Mouse (Mus musculus) heart, embryonic 10.5 days (tissue): Measurements from ENCODE around the gene Ccdc157. TPM values are rescaled to one million over a fixed set of nuclear protein-coding genes. Genes with fewer than 3 reads are reported as not detected.
"Not testable (repeated sequence)": the region's sequence is repeated elsewhere in the genome, so short reads cannot be mapped to it uniquely, and the experiment has no call there.

Experiments
- DNase-seq: peaks from one replicate; pipeline ENCODE4 v3.0.0-alpha.2; 2017; ENCODE audit warnings: low spot score
- H3K27ac ChIP-seq: fragments of 300-500 bp; sonication (generic); 2 replicates; pipeline ENCODE4 v1.5.1; 2016; ENCODE audit warnings: mild to moderate bottlenecking
- H3K27me3 ChIP-seq: fragments of 300-500 bp; sonication (generic); 2 replicates; pipeline ENCODE4 v1.6.1; 2016; ENCODE audit warnings: mild to moderate bottlenecking; ENCODE audit not compliant: poor library complexity, insufficient read depth, severe bottlenecking
- H3K36me3 ChIP-seq: fragments of 300-500 bp; sonication (generic); 2 replicates; pipeline ENCODE4 v1.6.1; 2016; ENCODE audit warnings: mild to moderate bottlenecking, moderate library complexity
- H3K4me1 ChIP-seq: fragments of 300-500 bp; sonication (generic); 2 replicates; pipeline ENCODE4 v1.6.1; 2016; ENCODE audit warnings: mild to moderate bottlenecking
- H3K4me3 ChIP-seq: fragments of 300-500 bp; sonication (generic); 2 replicates; pipeline ENCODE4 v1.5.1; 2016; ENCODE audit warnings: mild to moderate bottlenecking, moderate library complexity
- H3K9me3 ChIP-seq: fragments of 300-500 bp; sonication (generic); 2 replicates; pipeline ENCODE4 v1.6.1; 2016; ENCODE audit warnings: mild to moderate bottlenecking, moderate library complexity
- WGBS: fragments of 180-500 bp; shearing (Covaris S2); methylation state at CpG from one replicate; pipeline ENCODE4 v1.1.7; 2016; 5-methylcytosine and 5-hydroxymethylcytosine counted together
- polyA plus RNA-seq: library from polyadenylated mRNA; unstranded; fragments of >200 nt; fragmentation: Nextera tagmentation; extraction: Ambion mirVana; gene quantifications from 2 replicates; pipeline ENCODE4 v1.2.1, GENCODE M21; 2016

Gene Ccdc157
- polyA plus RNA-seq, 1 experiment from 2014 or later, result 4.2 TPM

- Histone ChIP-seq H3K4me3 (no peak overlapping the region), H3K9me3 (no peaks in the 10 kb centered on the region), H3K27me3 (no peaks in the 10 kb centered on the region), H3K27ac (no peak overlapping the region), H3K36me3 (no peaks in the 10 kb centered on the region), H3K4me1 (peaks cover 20% of the 10 kb centered on the region; the same call in 1 of the 2 replicates)
- no peak for DNase-seq
Observed at GRCm38 (mm10) chr11:4193420-4193819, 33.3 kb upstream of the Ccdc157 start.

GRCm38 (mm10) chr11:4192757-4193156, 32.7 kb upstream of the Ccdc157 start:
- Histone ChIP-seq H3K27me3 (peaks cover 4% of the 10 kb centered on the region; the same call in 1 of the 2 replicates), H3K4me3 (no peak overlapping the region), H3K27ac (no peak overlapping the region), H3K36me3 (no peaks in the 10 kb centered on the region), H3K4me1 (peaks cover 26% of the 10 kb centered on the region), H3K9me3 (no peaks in the 10 kb centered on the region)
- 75% methylated on average over 3 of the region's 3 CpGs for WGBS
- no peak for DNase-seq

DNA sequence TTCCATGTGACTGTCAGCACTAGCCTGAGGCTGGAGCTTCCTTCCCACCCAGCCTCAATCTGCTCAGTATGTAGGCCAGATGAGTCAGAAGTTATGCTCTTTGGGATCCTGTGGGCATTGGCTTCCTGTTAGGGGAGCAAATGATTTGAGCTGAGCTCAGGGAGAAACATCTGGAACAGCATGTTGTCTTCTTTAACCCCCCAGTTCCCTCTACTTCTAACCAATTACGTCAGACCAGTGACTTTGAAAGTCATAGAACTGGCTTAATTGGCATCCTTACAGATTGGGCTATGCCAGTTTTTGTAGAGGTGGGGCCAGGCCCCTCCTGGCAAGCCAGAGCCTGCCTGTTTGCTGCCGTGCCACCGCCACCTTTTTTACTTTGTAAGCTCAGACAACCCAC, 30.6 kb upstream of the Ccdc157 start:
- Histone ChIP-seq H3K27me3 (peaks cover 8% of the 10 kb centered on the region; the same call in 1 of the 2 replicates), H3K4me3 (no peak overlapping the region), H3K4me1 (peaks cover 29% of the 10 kb centered on the region), H3K27ac (no peak overlapping the region), H3K9me3 (no peaks in the 10 kb centered on the region), H3K36me3 (no peaks in the 10 kb centered on the region)
- no peak for DNase-seq
- 76% methylated on average over 3 of the region's 3 CpGs for WGBS

- Histone ChIP-seq H3K9me3 (no peaks in the 10 kb centered on the region), H3K4me3 (no peak overlapping the region), H3K36me3 (no peaks in the 10 kb centered on the region), H3K4me1 (peaks cover 29% of the 10 kb centered on the region), H3K27ac (no peak overlapping the region), H3K27me3 (peaks cover 8% of the 10 kb centered on the region; the same call in 1 of the 2 replicates)
- no peak for DNase-seq
- WGBS, result 79% methylated on average over 6 of the region's 6 CpGs
Observed at GRCm38 (mm10) chr11:4189182-4189581, 29.1 kb upstream of the Ccdc157 start.

DNA sequence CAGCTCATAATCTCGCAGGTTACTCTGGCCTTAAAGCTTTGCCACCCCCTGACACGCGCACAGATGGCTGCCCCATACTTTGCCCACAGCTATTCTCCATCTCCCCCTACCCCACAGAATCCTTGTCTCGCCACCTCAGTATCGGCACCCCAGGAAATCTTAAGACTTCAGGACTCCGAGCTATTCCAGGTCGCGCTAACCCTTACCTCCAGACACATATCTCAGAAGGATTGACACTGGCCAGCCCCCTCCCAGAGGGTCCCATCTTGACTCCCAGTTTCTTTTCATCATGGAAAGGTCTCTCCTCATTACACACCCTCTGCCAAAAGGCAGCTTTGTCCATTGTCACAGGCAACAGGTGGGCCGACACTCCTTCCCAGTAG, 27.2 kb upstream of the Ccdc157 start:
- peaks cover 8% of the 10 kb centered on the region; the same call in 1 of the 2 replicates for H3K27me3 ChIP-seq
- 15% methylated on average over 9 of the region's 9 CpGs for WGBS
- DNase-seq, result no peak
- H3K27ac ChIP-seq, result peak overlapping the region; percentile 91
- peaks cover 9% of the 10 kb centered on the region for H3K36me3 ChIP-seq
- no peaks in the 10 kb centered on the region for H3K9me3 ChIP-seq
- H3K4me3 ChIP-seq, result peak overlapping the region; percentile 86
- peaks cover 28% of the 10 kb centered on the region for H3K4me1 ChIP-seq

DNA sequence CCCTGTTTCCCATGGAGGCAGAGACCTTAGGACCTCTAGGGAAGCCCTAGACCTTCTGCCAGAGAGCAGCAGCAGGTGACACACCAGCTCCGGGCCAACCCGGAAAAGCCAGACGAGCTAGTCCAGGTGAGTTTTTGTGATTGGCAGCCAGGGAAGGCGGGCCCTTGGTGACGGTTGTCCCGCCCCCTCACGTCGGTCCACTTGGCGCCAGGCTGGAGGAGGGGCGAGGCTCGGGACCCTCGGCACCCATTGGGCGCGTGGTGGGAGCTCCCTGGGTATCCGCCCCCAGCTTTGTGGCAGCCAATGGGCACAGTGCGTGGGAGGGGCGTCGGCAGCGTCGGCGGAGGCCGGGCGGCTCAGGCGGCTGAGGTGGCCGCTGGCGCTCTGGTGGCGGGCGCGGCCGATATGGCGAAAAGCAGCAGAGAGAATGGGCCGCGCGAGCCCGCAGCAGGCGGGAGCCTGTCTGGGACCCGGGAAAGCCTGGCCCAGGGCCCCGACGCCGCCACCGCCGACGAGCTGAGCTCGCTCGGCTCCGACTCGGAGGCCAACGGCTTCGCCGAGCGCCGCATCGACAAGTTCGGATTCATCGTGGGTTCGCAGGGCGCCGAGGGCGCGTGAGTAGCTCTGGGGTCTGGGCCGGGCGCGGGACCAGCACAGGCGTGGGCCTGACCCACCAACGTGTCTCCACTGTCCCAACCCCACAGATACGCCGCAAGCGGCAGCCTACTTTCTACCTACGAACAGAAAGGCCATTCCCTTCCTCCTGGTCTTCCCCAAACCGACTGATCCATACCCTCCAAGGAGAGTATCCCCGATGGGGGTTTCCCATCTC, 26.6 kb upstream of the Ccdc157 start, which contains the start of gene Tbc1d10a:
Tbc1d10a (plus strand) TSS at position 304 of the 832 bp plus-strand sequence.
- peak within 1 kb of the TSS; percentile 91 for H3K27ac ChIP-seq
- H3K4me1 ChIP-seq, result peaks cover 26% of the 10 kb centered on the region
- H3K9me3 ChIP-seq, result no peaks in the 10 kb centered on the region
- H3K4me3 ChIP-seq, result peak within 1 kb of the TSS; percentile 86
- peaks cover 8% of the 10 kb centered on the region; the same call in 1 of the 2 replicates for H3K27me3 ChIP-seq
- DNase-seq, result peak; percentile 98
- H3K36me3 ChIP-seq, result peaks cover 14% of the 10 kb centered on the region
- under 1% methylated on average over 71 of the region's 71 CpGs for WGBS

- not testable (repeated sequence) for H3K27ac ChIP-seq, H3K4me3 ChIP-seq, H3K9me3 ChIP-seq, H3K27me3 ChIP-seq, DNase-seq
- H3K36me3 ChIP-seq, result peaks cover 26% of the 10 kb centered on the region
- 83% methylated on average over 6 of the region's 6 CpGs for WGBS
- peaks cover 17% of the 10 kb centered on the region for H3K4me1 ChIP-seq
Observed at GRCm38 (mm10) chr11:4185480-4185879, 25.4 kb upstream of the Ccdc157 start.

DNA sequence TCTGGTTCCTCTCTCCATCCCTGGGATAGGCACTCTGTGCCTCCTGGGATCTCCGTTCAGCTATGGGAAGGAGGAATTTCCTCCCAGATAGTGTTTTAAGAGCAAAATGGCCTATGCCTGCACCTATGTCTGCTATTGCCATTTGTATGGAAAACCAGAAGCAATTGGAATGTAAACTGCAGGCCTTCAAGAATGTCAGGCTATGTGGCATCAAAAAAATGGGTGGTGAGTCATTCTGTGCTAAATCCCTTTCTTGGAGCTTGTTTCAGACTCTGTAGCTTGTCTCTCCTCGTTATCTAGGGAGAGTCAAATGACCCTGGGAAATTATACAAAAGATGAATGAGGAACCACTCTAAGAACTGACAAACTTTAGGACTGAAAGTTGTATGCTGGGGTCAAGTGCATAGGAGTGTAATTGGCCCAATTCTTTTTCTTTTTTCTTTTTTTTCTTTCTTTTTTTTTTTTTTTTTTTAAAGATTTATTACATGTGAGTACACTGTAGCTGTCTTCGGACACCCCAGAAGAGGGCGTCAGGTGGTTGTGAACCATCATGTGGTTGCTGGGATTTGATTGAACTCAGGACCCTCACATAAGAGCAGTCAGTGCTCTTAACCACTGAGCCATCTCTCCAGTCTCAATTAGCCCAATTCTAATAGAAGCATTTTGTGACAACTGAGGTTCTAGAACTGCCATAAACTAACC, 24.3 kb upstream of the Ccdc157 start:
- no peak for DNase-seq
- Histone ChIP-seq H3K36me3 (peaks cover 37% of the 10 kb centered on the region), H3K4me3 (no peak overlapping the region), H3K4me1 (peaks cover 14% of the 10 kb centered on the region), H3K27me3 (peaks cover 8% of the 10 kb centered on the region; the same call in 1 of the 2 replicates), H3K27ac (no peak overlapping the region), H3K9me3 (no peaks in the 10 kb centered on the region)
- WGBS, result 75% methylated on average over 4 of the region's 4 CpGs

- DNase-seq, result no peak
- H3K27me3 ChIP-seq, result peaks cover 8% of the 10 kb centered on the region; the same call in 1 of the 2 replicates
- no peak overlapping the region for H3K4me3 ChIP-seq
- H3K9me3 ChIP-seq, result no peaks in the 10 kb centered on the region
- H3K27ac ChIP-seq, result no peak overlapping the region
- peaks cover 46% of the 10 kb centered on the region for H3K36me3 ChIP-seq
- H3K4me1 ChIP-seq, result peaks cover 14% of the 10 kb centered on the region
Observed at GRCm38 (mm10) chr11:4183511-4183910, 23.4 kb upstream of the Ccdc157 start.

- no peak for DNase-seq
- peaks cover 61% of the 10 kb centered on the region for H3K36me3 ChIP-seq
- H3K27me3 ChIP-seq, result no peaks in the 10 kb centered on the region
- no peak overlapping the region for H3K27ac ChIP-seq
- no peaks in the 10 kb centered on the region for H3K9me3 ChIP-seq
- peaks cover under 1% of the 10 kb centered on the region; the same call in 1 of the 2 replicates for H3K4me1 ChIP-seq
- 16% methylated on average over 1 of the region's 1 CpGs for WGBS
- H3K4me3 ChIP-seq, result no peak overlapping the region
Observed at GRCm38 (mm10) chr11:4182061-4182460, 22.0 kb upstream of the Ccdc157 start.

GRCm38 (mm10) chr11:4177716-4178115, 17.6 kb upstream of the Ccdc157 start:
- no peaks in the 10 kb centered on the region for H3K9me3 ChIP-seq
- H3K27ac ChIP-seq, result no peak overlapping the region
- DNase-seq, result no peak
- no peaks in the 10 kb centered on the region; the same call in 1 of the 2 replicates for H3K4me1 ChIP-seq
- H3K4me3 ChIP-seq, result no peak overlapping the region
- H3K27me3 ChIP-seq, result no peaks in the 10 kb centered on the region
- WGBS, result 66% methylated on average over 4 of the region's 4 CpGs
- H3K36me3 ChIP-seq, result peaks cover 98% of the 10 kb centered on the region

- WGBS, result 91% methylated on average over 5 of the region's 5 CpGs
- Histone ChIP-seq H3K27ac (no peak overlapping the region), H3K36me3 (peaks cover 100% of the 10 kb centered on the region), H3K27me3 (no peaks in the 10 kb centered on the region), H3K9me3 (no peaks in the 10 kb centered on the region), H3K4me3 (no peak overlapping the region), H3K4me1 (no peaks in the 10 kb centered on the region; the same call in 1 of the 2 replicates)
- no peak for DNase-seq
Observed at GRCm38 (mm10) chr11:4174586-4174985, 14.5 kb upstream of the Ccdc157 start.

GRCm38 (mm10) chr11:4166467-4167090, 6.5 kb upstream of the Ccdc157 start:
- DNase-seq, result no peak
- H3K27ac ChIP-seq, result no peak overlapping the region
- WGBS, result 93% methylated on average over 7 of the region's 7 CpGs
- H3K4me1 ChIP-seq, result peaks cover 6% of the 10 kb centered on the region
- no peaks in the 10 kb centered on the region for H3K9me3 ChIP-seq
- H3K4me3 ChIP-seq, result no peak overlapping the region
- peaks cover 99% of the 10 kb centered on the region for H3K36me3 ChIP-seq
- H3K27me3 ChIP-seq, result no peaks in the 10 kb centered on the region
